Mouse (Mus musculus): ENCODE results near the gene Arrb2.
"Not testable (repeated sequence)": the region's sequence is repeated elsewhere in the genome, so short reads cannot be mapped to it uniquely, and the experiment has no call there.

Gene Arrb2

DNA sequence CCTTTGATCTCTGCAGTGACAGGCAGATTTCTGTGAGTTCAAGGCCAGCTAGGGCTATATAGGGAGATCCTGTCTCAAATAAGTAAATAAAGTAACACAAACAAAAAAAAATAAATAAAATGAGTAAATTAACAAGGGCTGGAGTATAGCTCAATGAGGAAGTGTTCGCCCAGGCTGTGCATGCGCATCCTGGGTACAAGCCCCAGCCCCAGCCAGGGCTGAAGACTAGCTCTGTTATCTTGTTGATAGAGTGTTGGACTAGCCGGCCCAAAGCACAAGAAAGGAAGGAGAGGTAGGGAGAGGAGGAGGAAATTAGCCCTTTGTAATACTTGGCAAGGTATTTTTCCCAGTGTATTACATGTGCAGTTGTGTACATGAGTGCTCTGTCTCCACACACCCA is 11.5 kb downstream of the Arrb2 start:
- in situ Hi-C loops (cut with MboI, MseI) = no loop called here

- in situ Hi-C loops (cut with MboI, MseI) = no loop called here
Observed at GRCm38 (mm10) chr11:70444667-70445066, 12.2 kb downstream of the Arrb2 start.

DNA sequence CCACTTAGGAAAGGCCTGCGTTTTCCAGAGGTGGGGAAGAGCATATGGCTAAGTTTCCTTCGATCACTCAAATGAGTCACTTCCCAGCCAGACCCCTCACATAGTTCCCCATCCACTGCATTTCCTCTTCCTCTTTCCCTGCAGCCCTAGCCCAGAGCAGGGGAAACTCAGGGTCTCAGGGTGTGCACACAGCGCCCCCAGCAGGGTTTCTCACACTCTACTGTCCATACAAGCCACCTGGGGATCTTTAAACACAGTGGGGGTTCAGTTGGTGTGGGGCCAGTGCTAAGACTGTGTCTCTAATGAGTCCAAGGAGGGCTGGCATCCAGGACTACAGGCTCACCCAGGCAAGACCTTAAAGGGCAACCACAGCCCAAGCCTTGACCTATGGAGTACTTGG is 14.3 kb downstream of the Arrb2 start:
- in situ Hi-C loops (cut with MboI, MseI) = no loop called here

DNA sequence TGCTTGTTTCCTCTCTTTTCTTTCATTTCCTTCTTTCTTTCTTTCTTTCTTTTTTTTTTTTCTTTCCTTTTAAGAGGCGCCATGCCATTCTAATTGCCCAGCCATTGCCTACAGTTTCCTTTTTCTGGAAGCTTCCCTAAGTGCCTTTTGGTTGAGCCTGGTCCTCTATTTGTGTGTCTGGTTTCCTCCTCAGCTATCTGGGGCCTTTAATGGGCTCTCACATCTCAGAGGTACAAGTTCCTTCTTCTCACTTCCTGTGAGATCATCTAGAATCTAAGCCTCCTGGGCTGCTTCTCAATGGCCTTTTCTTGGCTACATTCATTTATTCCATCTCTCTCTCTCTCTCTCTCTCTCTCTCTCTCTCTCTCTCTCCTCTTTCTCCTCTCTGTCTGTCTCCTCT is 14.9 kb downstream of the Arrb2 start:
- in situ Hi-C loops (cut with MboI, MseI) = no loop called here

GRCm38 (mm10) chr11:70450926-70451325 is 18.5 kb downstream of the Arrb2 start:
- in situ Hi-C loops (cut with MboI, MseI) = no loop called here

- in situ Hi-C loops (cut with MboI, MseI) = no loop called here
Observed at GRCm38 (mm10) chr11:70451797-70452498, 19.5 kb downstream of the Arrb2 start, which contains the start of gene Med11. TSS of gene Med11 (plus strand) at chr11:70451919.

GRCm38 (mm10) chr11:70453261-70454044 is 21.0 kb downstream of the Arrb2 start:
- in situ Hi-C loops (cut with MboI, MseI) = no loop called here

- in situ Hi-C loops (cut with MboI, MseI) = no loop called here
Observed at GRCm38 (mm10) chr11:70458688-70459600, 26.5 kb downstream of the Arrb2 start, which contains the start of gene Zmynd15. TSS of gene Zmynd15 (plus strand) at chr11:70459433.

DNA sequence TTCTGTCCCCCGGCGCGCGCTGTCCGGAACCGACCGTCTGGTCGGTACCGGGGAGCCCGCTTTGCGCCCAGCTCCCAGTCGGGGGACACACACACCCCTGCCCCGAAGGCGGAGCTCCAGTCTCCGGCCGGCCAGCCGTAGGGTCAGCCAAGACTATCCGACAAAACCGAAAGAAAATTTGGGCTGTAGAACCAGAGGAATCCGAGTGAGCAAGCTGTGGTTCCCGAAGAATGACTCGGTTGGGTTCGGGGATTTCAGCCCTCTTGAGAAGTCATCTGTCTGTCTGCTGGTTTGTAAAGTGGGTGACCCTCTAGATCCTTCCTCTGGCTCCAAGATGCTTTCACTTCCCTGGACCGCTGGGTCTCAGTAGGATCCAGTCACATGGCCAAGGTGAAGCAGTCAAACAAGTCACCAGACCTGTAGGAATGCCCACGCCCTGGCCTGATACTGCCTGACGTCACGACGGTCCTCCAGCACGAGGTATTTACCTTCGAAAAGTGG is 27.2 kb downstream of the Arrb2 start, which contains the start of gene Cxcl16:
TSS of gene Cxcl16 (minus strand) at position 384 of the 501 bp plus-strand sequence.
- in situ Hi-C loops (cut with MboI, MseI) = no loop called here

DNA sequence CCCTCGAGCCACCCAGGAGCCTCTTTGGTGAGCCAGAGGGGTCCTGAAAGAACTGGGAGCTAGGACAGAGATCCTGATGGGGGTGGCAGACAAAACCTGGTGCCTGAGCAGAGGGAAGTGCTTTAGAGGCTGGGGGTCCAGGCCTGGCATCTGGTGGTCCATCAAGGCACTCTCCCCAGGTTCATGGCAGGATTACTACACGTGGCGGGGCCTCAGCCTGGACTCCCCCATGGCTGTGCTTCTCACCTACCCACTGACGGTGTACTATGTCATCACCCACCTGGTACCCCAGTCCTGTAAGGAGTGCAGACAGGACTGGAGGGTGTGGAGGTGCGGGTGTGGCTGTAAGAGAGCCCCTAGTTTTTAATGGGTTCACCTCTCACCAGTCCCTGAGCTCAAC is 31.5 kb downstream of the Arrb2 start:
- in situ Hi-C loops (cut with MboI, MseI) = no loop called here

DNA sequence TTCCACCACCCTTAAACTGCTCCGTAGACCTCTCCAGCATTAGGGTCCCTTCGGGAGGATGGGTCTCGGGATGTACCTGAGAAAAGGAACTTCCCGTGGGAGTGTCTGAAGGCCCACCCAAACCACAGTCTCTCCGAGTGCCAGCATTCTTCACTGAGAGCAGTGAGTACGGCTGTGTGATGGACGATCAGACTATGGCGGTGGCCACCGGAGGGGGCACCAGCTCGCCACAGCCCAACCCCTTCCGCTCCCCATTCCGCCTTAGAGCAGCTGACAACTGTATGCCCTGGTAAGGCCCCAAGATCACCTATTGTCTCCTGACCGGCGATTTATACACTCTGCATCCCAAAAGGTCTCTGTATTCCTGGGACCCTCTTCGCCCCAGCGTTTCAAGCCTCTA is 32.8 kb downstream of the Arrb2 start:
- in situ Hi-C loops (cut with MboI, MseI) = no loop called here

DNA sequence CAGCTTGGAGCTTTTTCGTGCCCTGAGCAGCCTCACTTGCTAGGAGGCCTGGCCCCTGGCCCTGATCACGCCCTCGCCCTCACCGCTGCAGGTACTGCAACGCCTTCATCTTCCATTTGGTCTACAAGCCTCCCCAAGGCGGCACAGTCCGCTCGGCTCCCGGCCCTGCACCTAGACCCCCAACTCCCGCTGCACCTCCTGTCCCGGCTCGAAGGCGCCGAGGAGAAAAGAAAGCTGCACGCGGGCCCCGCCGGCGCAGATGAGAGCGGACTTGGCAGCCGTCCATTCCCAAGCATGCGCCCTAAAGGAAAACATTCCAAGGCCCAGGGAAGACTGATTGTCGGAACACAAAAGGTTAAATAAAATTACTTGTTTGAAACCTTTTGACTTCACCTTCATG is 33.4 kb downstream of the Arrb2 start:
- in situ Hi-C loops (cut with MboI, MseI) = no loop called here

DNA sequence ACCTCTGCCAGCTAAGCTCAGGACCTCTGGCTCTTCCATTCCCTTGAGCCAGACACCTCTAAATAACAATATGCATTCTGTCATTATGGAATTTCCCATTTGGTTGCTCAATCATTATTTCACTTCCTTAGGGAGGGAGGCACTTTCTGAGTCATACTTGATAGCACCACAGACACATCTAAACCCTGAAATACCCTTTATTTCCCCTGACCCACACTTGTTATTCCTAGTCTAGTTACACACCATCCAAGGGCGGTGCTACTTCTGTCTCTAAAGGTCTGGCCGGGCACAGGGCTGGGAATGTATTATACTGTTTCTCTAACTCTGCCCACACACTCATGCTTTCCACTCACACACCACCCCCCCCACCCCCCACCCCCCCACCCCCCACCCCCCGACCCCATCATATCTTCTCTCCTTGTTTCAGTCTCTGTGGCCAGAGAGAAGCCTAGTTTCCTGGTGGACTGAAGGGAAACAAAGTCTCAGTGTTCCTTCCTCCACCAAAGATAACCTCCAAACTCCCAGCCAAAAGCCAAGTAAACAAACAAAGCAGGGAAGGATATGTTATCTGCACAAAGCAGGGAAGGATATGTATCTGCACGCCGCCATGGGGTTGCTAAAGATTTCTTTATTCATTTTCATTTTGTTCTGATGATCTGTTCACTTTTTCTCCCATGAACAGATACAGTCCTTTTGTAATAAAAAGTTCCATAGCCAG is 35.6 kb downstream of the Arrb2 start:
- in situ Hi-C loops (cut with MboI, MseI) = no loop called here

GRCm38 (mm10) chr11:70469764-70470163 is 37.3 kb downstream of the Arrb2 start:
- in situ Hi-C loops (cut with MboI, MseI) = no loop called here

- in situ Hi-C loops (cut with MboI, MseI) = no loop called here
Observed at GRCm38 (mm10) chr11:70472716-70473115, 40.3 kb downstream of the Arrb2 start.

DNA sequence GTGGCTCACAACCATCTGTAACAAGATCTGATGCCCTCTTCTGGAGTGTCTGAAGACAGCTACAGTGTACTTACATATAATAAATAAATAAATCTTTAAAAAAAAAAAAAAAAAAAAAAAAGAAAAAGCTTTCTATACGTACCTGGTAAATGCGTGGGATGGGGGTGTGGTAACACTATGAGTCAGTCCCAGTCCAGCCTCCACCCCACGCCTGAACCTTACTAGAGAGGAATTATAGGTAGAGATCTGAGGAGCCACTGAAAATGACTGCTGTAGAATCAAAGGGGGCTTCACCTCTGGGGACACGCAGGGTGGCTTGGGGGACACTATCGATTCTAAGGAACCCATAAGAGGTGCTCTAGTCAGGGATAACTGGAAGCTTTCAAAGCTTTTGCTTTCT is 40.9 kb downstream of the Arrb2 start:
- in situ Hi-C loops (cut with MboI, MseI) = not testable (repeated sequence)

DNA sequence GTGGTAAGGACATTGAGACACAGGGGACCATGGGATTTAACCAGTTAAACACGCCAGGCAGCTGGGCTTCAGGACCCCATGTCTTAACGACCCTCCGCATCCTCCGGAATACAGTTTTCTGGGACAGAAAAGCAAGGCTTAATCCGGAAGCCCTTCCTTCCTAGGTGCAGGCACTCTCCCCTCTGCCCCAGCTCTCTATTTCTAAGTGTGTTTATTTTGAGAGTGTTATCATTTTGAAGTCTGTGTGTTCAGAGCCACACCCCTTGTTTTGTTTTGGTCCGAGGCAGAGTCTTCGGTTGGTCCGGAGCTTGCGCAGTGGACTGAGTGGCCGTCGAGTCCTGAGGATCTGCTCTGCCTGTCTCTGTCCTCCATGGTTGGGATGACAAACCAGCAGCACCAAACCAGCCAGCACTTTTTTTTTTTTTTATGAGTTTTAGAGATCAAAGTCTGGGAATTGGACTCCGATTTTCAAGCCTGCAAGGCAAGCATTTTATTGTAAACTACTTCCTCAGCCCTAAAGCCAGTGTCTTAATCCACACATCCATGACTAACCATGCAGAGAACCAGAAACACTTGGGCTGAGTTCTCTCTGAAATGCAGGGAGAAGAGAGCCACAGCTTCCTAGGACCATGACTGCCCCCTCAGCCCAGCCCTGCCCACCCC is 42.6 kb downstream of the Arrb2 start:
- in situ Hi-C loops (cut with MboI, MseI) = no loop called here

- in situ Hi-C loops (cut with MboI, MseI) = no loop called here
Observed at GRCm38 (mm10) chr11:70485498-70485897, 53.1 kb downstream of the Arrb2 start.

DNA sequence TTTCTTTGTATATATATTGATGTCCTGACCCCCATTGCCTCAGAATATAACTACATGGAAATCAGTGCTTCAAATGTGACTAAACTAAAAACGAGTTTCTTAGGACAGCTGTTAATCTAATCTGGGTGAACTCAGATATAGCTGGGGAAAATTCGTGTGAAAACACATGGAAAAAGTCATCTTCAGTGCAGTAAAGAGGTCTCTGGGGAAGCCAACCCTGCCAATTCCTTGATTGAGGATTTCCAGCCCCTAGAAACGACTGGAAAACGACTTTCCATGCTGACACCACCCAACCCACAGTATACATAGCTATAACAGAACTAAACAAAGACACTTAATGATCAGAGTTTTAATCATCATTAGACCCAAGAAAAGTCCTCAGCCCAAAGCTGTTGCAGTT is 55.4 kb downstream of the Arrb2 start:
- in situ Hi-C loops (cut with MboI, MseI) = no loop called here

DNA sequence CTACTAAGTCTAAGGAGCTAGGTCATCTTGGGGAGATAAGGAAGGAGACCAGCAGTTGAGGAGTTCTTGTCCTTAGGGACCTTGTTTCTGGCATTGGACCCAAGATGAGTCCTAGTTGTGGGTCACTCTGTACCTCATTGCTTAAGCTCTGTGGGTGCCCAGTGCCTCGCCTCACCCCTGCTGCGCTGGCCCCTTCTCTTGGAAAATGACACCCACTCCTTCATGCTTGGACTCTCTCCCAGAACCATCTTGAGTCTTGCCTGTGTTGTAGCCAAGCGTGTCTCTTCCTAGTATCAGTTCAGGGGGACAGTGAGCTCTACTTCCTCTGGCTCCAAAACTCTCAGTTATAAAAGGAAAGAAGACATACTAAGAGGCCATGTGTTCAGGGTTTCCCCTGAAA is 56.7 kb downstream of the Arrb2 start:
- in situ Hi-C loops (cut with MboI, MseI) = no loop called here

DNA sequence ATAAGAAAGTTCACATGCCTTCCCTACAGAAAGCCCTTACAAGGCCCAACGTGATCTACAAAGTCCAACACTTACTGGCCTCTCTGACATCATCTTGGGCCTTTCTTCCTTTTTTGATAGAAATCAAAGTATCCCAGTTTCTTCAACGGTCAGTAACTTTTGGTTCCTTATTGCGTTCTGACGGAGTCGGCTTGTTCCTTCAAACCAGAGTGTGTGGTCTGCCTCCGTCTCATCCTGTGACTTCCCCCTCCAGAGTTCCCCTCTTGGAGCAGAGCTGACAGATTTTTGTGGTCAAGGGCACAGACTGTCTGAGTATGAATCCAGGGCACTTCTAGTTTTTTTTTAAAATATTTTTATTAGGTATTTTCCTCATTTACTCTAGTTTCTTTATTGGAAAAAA is 57.2 kb downstream of the Arrb2 start:
- in situ Hi-C loops (cut with MboI, MseI) = no loop called here
